Mouse (Mus musculus) hindbrain, embryonic 16.5 days (tissue): ENCODE results near the gene Iqcg. TPM values are rescaled to one million over a fixed set of nuclear protein-coding genes. Genes with fewer than 3 reads are reported as not detected.
A peak's percentile ranks its signal among the peaks of the same experiment; 100 is the strongest.

Source experiments
- ATAC-seq: fragments of 200-750 bp; cut with Nextera tagmentation; 2 replicates; pipeline ENCODE4 v1.8.0; 2017; ENCODE audit warnings: moderate TSS enrichment, moderate library complexity
- H3K27ac ChIP-seq: fragments of 300-500 bp; sonication (generic); 2 replicates; pipeline ENCODE4 v1.5.1; 2014; ENCODE audit warnings: low read depth, mild to moderate bottlenecking, control low read depth, low read length, moderate library complexity
- H3K27me3 ChIP-seq: fragments of 300-500 bp; sonication (generic); replicated peaks from 2 replicates; pipeline ENCODE4 v1.6.1; 2014; ENCODE audit warnings: low read length; ENCODE audit not compliant: control insufficient read depth, insufficient read depth
- H3K36me3 ChIP-seq: fragments of 300-500 bp; sonication (generic); 2 replicates; pipeline ENCODE4 v1.6.1; 2014; ENCODE audit warnings: mild to moderate bottlenecking, low read length, moderate library complexity, mixed read lengths; ENCODE audit not compliant: control insufficient read depth, insufficient read depth
- H3K4me1 ChIP-seq: fragments of 300-500 bp; sonication (generic); 2 replicates; pipeline ENCODE4 v1.6.1; 2014; ENCODE audit warnings: low read depth, low read length; ENCODE audit not compliant: control insufficient read depth, insufficient read depth
- H3K4me2 ChIP-seq: fragments of 300-500 bp; sonication (generic); 2 replicates; pipeline ENCODE4 v1.6.1; 2014; ENCODE audit warnings: mild to moderate bottlenecking, low read length, control low read depth, moderate library complexity
- H3K4me3 ChIP-seq: fragments of 300-500 bp; sonication (generic); 2 replicates; pipeline ENCODE4 v1.5.1; 2014; ENCODE audit warnings: mild to moderate bottlenecking, low read length, control low read depth, moderate library complexity
- H3K9ac ChIP-seq: fragments of 300-500 bp; sonication (generic); 2 replicates; pipeline ENCODE4 v1.6.1; 2014; ENCODE audit warnings: low read depth, mild to moderate bottlenecking, control low read depth, low read length, moderate library complexity
- H3K9me3 ChIP-seq: fragments of 300-500 bp; sonication (generic); 2 replicates; pipeline ENCODE4 v1.6.1; 2014; ENCODE audit warnings: mild to moderate bottlenecking, low read length, moderate library complexity; ENCODE audit not compliant: control insufficient read depth
- WGBS: fragments of 180-500 bp; shearing (Covaris S2); extraction: QIAGEN DNeasy Blood & Tissue Kit; methylation state at CpG from one replicate; pipeline ENCODE4 v1.1.7; 2014; 5-methylcytosine and 5-hydroxymethylcytosine counted together
- polyA plus RNA-seq: library from polyadenylated mRNA; unstranded; fragments of >200 nt; fragmentation: Nextera tagmentation; extraction: Ambion mirVana; gene quantifications from 2 replicates; pipeline ENCODE4 v1.2.1, GENCODE M21; 2015

Iqcg gene
- polyA plus RNA-seq, 1 experiment from 2014 or later: 7.9 TPM

DNA sequence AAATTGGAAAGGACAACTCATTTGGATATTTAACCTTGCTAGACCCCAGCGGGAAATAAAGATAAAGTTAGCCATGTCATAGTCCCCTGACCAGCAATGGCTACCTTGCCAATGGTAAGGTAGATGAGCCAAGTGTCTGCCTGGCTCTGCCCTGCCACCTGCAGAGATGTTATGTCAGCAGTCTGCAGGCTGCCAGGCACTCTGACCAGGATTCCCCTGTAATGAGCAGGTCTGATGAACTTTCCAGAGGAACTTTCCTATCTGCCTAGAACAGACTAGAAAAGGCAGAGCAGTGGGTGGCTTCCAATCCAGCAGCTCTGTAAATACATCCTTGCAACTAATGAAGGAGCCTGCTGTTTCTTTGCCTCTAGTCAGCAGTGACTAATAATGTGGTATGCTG, 41.1 kb downstream of the Iqcg start:
- 91% methylated on average over 1 of the region's 1 CpGs for WGBS

DNA sequence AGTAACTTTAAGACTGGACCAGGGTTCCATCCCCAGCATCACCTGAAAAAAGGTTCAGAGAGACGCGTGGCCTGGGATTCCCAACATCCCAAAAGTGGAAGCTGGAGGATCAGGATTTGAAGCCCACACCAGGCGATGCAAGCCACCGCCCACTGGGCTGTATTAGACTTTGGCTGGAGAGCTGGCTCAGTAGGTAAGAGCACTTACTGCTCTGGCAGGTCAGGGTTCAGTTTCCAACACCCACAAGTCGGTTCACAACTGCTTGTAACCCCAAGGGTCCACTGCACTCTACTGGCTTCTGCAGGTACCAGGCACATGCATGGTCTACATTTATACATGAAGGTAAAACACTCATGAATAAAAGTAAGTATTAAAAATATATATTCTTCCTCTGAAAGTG, 42.2 kb downstream of the Iqcg start:
- Histone ChIP-seq H3K27me3 (no peaks in the 10 kb centered on the region), H3K4me1 (no peaks in the 10 kb centered on the region), H3K4me3 (no peak overlapping the region), H3K4me2 (no peak overlapping the region), H3K27ac (no peak overlapping the region), H3K9ac (no peak overlapping the region), H3K36me3 (peaks cover 20% of the 10 kb centered on the region), H3K9me3 (no peaks in the 10 kb centered on the region)
- 92% methylated on average over 5 of the region's 5 CpGs for WGBS
- ATAC-seq: no peak

More for the DNA sequence above, 41.1 kb downstream of the Iqcg start:
- Histone ChIP-seq H3K36me3 (peaks cover 11% of the 10 kb centered on the region), H3K27ac (no peak overlapping the region), H3K4me2 (no peak overlapping the region), H3K9ac (no peak overlapping the region), H3K27me3 (no peaks in the 10 kb centered on the region), H3K4me3 (no peak overlapping the region), H3K4me1 (no peaks in the 10 kb centered on the region), H3K9me3 (no peaks in the 10 kb centered on the region)
- no peak for ATAC-seq

DNA sequence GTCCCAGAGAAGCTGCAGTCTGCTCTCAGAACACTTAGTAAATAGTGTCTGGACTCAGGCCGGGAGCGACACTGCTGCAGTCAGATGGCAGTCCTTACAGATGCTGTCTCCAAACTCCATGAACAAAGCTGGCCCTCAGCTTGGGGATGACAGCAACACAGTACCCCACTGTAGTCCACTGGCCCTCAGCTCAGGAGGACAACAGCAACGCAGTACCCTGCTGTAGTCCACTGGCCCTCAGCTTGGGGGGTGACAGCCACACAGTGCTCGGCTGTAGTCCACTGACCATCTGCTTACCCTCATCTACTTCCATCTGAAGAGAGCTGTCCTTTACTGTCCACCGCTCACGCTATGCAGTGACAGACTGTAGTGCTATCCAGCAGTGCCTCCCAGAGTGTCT, 45.9 kb downstream of the Iqcg start:
- Histone ChIP-seq H3K4me1 (no peaks in the 10 kb centered on the region), H3K4me3 (no peak overlapping the region), H3K4me2 (no peak overlapping the region), H3K36me3 (peaks cover 25% of the 10 kb centered on the region), H3K9ac (no peak overlapping the region), H3K27ac (no peak overlapping the region), H3K9me3 (no peaks in the 10 kb centered on the region), H3K27me3 (no peaks in the 10 kb centered on the region)
- 85% methylated on average over 6 of the region's 6 CpGs for WGBS
- peak; percentile 68; the same call in 1 of the 2 replicates for ATAC-seq

DNA sequence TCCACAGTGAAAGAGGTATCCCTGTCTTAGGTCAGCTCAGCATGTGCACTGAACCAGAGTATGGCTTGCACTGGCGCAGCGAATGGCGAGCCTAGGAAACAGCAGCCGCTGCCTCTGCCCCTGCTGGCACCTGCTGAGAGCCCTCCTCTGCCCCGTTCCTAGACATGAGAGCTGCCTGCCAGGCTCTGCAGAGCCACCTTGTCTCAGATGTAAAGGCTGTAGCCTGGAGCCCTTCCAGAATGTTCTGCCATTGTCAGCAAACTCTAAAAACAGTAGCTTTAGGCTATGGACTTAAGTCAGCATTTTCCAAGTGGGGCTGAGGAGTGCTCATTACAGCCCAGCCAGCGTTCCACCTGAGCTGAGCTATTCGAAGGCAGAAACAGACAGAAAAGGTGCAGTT, 48.6 kb downstream of the Iqcg start:
- no peak overlapping the region for H3K27ac ChIP-seq
- peaks cover 17% of the 10 kb centered on the region for H3K36me3 ChIP-seq
- H3K4me2 ChIP-seq: no peak overlapping the region
- ATAC-seq: peak; percentile 42; the same call in 1 of the 2 replicates
- H3K27me3 ChIP-seq: no peaks in the 10 kb centered on the region
- WGBS: 67% methylated on average over 7 of the region's 7 CpGs
- no peaks in the 10 kb centered on the region for H3K4me1 ChIP-seq
- no peak overlapping the region for H3K4me3 ChIP-seq
- no peaks in the 10 kb centered on the region for H3K9me3 ChIP-seq
- no peak overlapping the region for H3K9ac ChIP-seq

DNA sequence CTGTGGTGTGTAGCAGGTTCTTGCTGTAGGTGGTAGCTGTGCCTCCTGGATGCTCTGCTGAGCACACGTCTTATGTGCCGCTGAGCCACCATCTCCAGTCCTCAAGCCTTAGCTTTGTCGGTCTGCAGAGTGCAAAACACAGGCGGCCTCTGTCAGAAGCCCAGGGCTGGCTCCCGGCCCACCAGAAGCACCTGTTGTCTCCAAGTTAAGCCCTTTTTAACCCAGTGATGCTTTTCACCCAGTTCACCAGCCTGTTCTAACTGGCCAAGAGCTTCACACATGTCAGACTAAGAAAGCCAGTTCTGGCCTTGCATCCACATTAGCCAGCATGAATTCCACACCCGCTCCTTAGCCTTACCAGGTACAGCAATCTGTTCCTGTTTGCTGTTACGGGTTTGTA, 49.1 kb downstream of the Iqcg start:
- no peak overlapping the region for H3K27ac ChIP-seq
- H3K9me3 ChIP-seq: no peaks in the 10 kb centered on the region
- H3K36me3 ChIP-seq: peaks cover 17% of the 10 kb centered on the region
- H3K4me3 ChIP-seq: no peak overlapping the region
- no peaks in the 10 kb centered on the region for H3K4me1 ChIP-seq
- peak; percentile 30; the same call in 1 of the 2 replicates for ATAC-seq
- H3K4me2 ChIP-seq: no peak overlapping the region
- 86% methylated on average over 7 of the region's 7 CpGs for WGBS
- no peak overlapping the region for H3K9ac ChIP-seq
- H3K27me3 ChIP-seq: no peaks in the 10 kb centered on the region

DNA sequence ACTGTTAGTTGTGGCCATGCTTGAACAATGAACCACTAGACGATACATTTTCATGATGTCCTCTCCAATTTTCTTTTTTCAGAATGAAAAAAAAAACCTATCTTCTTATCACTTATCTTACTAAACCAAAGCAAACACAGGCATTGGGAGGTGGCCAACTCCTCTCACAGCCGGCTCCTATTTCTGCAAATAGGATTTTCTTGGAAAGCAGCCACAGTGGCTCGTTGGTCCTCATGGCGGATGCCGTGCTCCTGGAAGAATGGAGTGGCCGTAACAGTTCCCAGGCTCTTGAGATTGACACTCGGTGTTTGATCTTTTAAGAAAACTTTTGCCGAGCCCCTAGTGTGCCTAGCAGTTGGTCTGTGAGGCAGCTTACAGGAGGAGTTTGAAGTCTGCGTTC, 50.8 kb downstream of the Iqcg start:
- Histone ChIP-seq H3K4me3 (no peak overlapping the region), H3K9ac (no peak overlapping the region), H3K27me3 (no peaks in the 10 kb centered on the region), H3K4me2 (no peak overlapping the region), H3K27ac (no peak overlapping the region), H3K9me3 (no peaks in the 10 kb centered on the region), H3K4me1 (no peaks in the 10 kb centered on the region), H3K36me3 (peaks cover 18% of the 10 kb centered on the region)
- ATAC-seq: no peak
- WGBS: 44% methylated on average over 9 of the region's 9 CpGs

DNA sequence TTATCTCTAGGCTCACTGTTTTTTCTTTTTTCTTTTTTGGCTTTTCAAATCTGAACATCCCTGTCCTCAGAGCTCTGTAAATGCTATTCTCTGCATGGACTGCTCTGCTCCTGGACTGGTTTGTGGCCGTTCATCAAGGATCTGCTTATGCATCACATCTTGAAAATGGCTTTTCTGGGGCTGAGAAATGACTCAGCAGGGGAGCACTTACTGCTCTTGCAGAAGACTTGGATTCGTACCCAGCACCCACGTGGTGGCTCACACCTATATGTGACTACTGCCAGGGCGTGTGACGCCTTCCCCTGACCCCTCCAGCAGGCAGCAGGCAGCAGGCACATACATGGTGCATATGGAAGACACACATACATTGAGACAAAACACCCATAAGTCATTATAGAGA, 63.9 kb downstream of the Iqcg start:
- Histone ChIP-seq H3K9ac (no peak overlapping the region), H3K4me2 (no peak overlapping the region), H3K4me1 (no peaks in the 10 kb centered on the region), H3K27me3 (no peaks in the 10 kb centered on the region), H3K9me3 (no peaks in the 10 kb centered on the region), H3K27ac (no peak overlapping the region), H3K36me3 (peaks cover 10% of the 10 kb centered on the region), H3K4me3 (no peak overlapping the region)
- WGBS: 89% methylated on average over 5 of the region's 5 CpGs
- ATAC-seq: no peak

DNA sequence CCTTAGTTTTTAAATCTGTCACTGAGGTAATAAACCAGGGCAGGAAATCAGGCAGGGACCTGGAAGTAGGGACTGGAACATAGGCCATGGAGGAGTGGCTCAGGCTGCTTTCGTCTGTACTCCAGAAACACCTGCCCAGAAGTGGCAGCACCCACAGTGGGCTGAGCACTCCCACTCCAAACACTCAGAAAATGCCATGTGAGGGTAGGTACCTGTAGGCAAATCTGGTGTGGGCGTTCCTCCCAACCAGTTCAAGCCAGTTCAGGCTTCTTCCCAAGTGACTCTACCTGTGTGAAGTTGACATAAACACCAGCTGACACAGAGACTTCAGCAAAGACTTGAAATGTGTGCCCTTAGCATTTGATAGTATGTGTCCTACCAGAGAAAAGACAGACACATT, 71.4 kb downstream of the Iqcg start:
- Histone ChIP-seq H3K9ac (no peak overlapping the region), H3K4me1 (no peaks in the 10 kb centered on the region), H3K4me3 (no peak overlapping the region), H3K36me3 (peaks cover 7% of the 10 kb centered on the region), H3K9me3 (no peaks in the 10 kb centered on the region), H3K27ac (no peak overlapping the region), H3K4me2 (no peak overlapping the region), H3K27me3 (no peaks in the 10 kb centered on the region)
- 97% methylated on average over 2 of the region's 2 CpGs for WGBS
- no peak for ATAC-seq

DNA sequence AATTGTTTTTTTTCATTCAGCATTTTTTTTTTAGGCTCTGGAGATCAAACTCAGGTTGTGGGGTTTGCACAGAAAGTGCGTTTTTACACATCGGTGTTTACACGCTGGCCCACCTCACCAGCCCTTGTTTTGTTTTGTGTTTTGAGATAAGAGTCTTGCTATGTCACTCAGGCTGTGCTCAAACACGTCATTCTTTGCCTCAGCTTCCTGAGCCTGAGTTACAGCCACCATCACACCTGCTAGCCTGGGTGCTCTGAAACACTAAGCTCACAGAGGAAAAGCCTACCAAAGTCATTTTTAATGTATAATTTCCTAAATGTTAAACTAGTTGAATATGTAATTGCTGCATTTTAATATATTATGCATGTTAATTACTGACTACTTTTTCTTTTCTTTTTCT, 74.6 kb downstream of the Iqcg start:
- Histone ChIP-seq H3K27me3 (no peaks in the 10 kb centered on the region), H3K4me1 (no peaks in the 10 kb centered on the region), H3K4me3 (no peak overlapping the region), H3K27ac (no peak overlapping the region), H3K9ac (no peak overlapping the region), H3K36me3 (peaks cover 9% of the 10 kb centered on the region; the same call in 1 of the 2 replicates), H3K9me3 (no peaks in the 10 kb centered on the region), H3K4me2 (no peak overlapping the region)
- ATAC-seq: no peak
- 96% methylated on average over 4 of the region's 4 CpGs for WGBS

DNA sequence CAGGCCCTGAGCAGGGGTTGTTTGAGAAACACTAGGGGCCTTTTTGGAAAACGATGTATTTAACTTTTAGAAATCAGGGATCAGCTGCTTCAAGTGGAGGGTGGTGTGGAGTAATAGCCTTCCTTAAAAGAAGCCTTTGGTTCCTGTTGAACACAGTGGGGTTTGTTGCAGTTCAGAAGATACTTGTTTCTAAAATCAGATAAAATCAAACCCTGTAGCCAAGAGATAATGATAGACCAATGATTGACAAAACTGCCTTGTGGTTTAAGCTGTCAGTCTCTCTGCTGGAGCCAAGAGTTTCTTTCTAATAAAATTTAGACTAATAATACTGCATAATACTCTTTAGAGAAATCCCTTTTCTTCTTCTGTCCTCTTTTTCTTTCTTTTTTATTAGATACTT, 75.8 kb downstream of the Iqcg start:
- no peak; the same call in 1 of the 2 replicates for ATAC-seq
- Histone ChIP-seq H3K9me3 (no peaks in the 10 kb centered on the region), H3K4me3 (no peak overlapping the region), H3K27ac (no peak overlapping the region), H3K36me3 (peaks cover 15% of the 10 kb centered on the region), H3K9ac (no peak overlapping the region), H3K4me2 (no peak overlapping the region), H3K4me1 (no peaks in the 10 kb centered on the region), H3K27me3 (no peaks in the 10 kb centered on the region)
- 80% methylated on average over 1 of the region's 1 CpGs for WGBS
